Mouse (Mus musculus): ENCODE measurements around the gene Cabp7. TPM values are rescaled to one million over a fixed set of nuclear protein-coding genes. Genes with fewer than 3 reads are reported as not detected.

Cabp7 gene
- polyA plus RNA-seq, 1 experiment: 3.5 TPM

GRCm38 (mm10) chr11:4703688-4704071 lies 42.9 kb downstream of the Cabp7 start:
- no peak for TF ChIP-seq POLR2A (IDR thresholded peaks at IDR 0.05; ENCODE audit: insufficient read depth, low read length)
- TF ChIP-seq EP300 (IDR thresholded peaks at IDR 0.05; ENCODE audit: insufficient read depth, low read depth, low read length): no peak
- no peak for TF ChIP-seq CTCF (IDR thresholded peaks at IDR 0.05; ENCODE audit: low read depth, low read length)
- H3K9ac ChIP-seq (ENCODE audit: low read depth, poor library complexity, severe bottlenecking): peak overlapping the region; percentile 49
- no peaks in the 10 kb centered on the region for H3K27me3 ChIP-seq (ENCODE audit: control insufficient read depth, insufficient read depth, low read length, poor library complexity, severe bottlenecking)
- no peaks in the 10 kb centered on the region for H3K9me3 ChIP-seq (replicated peaks; ENCODE audit: control insufficient read depth, insufficient read depth, low read length, poor library complexity, severe bottlenecking)
- peaks cover 17% of the 10 kb centered on the region for H3K36me3 ChIP-seq (ENCODE audit: control insufficient read depth, insufficient read depth, low read length, poor library complexity, severe bottlenecking)
- H3K27ac ChIP-seq (ENCODE audit: insufficient read depth, low read length): peak overlapping the region; percentile 11; the same call in 1 of the 2 replicates
- H3K4me1 ChIP-seq (ENCODE audit: control insufficient read depth, insufficient read depth, low read length): no peaks in the 10 kb centered on the region
- H3K4me3 ChIP-seq (ENCODE audit: low read depth, low read length): peak overlapping the region; percentile 86

GRCm38 (mm10) chr11:4700726-4701125 lies 45.9 kb downstream of the Cabp7 start:
- no peaks in the 10 kb centered on the region for H3K27me3 ChIP-seq (ENCODE audit: control insufficient read depth, insufficient read depth, low read length, poor library complexity, severe bottlenecking)
- no peaks in the 10 kb centered on the region for H3K9me3 ChIP-seq (replicated peaks; ENCODE audit: control insufficient read depth, insufficient read depth, low read length, poor library complexity, severe bottlenecking)
- H3K4me1 ChIP-seq (ENCODE audit: control insufficient read depth, insufficient read depth, low read length): no peaks in the 10 kb centered on the region
- no peak overlapping the region for H3K4me3 ChIP-seq (ENCODE audit: low read depth, low read length)
- H3K36me3 ChIP-seq (ENCODE audit: control insufficient read depth, insufficient read depth, low read length, poor library complexity, severe bottlenecking): peaks cover 17% of the 10 kb centered on the region
- no peak overlapping the region for H3K27ac ChIP-seq (ENCODE audit: insufficient read depth, low read length)
- no peak for TF ChIP-seq POLR2A (IDR thresholded peaks at IDR 0.05; ENCODE audit: insufficient read depth, low read length)
- TF ChIP-seq CTCF (IDR thresholded peaks at IDR 0.05; ENCODE audit: low read depth, low read length): no peak
- TF ChIP-seq EP300 (IDR thresholded peaks at IDR 0.05; ENCODE audit: insufficient read depth, low read depth, low read length): no peak
- no peak overlapping the region for H3K9ac ChIP-seq (ENCODE audit: low read depth, poor library complexity, severe bottlenecking)

GRCm38 (mm10) chr11:4697043-4697983 lies 49.3 kb downstream of the Cabp7 start:
- H3K36me3 ChIP-seq (ENCODE audit: control insufficient read depth, insufficient read depth, low read length, poor library complexity, severe bottlenecking): peaks cover 16% of the 10 kb centered on the region
- TF ChIP-seq CTCF (IDR thresholded peaks at IDR 0.05; ENCODE audit: low read depth, low read length) (peak; percentile 23), EP300 (IDR thresholded peaks at IDR 0.05; ENCODE audit: insufficient read depth, low read depth, low read length) (no peak)
- H3K27ac ChIP-seq (ENCODE audit: insufficient read depth, low read length): no peak overlapping the region
- no peaks in the 10 kb centered on the region for H3K27me3 ChIP-seq (ENCODE audit: control insufficient read depth, insufficient read depth, low read length, poor library complexity, severe bottlenecking)
- H3K9ac ChIP-seq (ENCODE audit: low read depth, poor library complexity, severe bottlenecking): no peak overlapping the region
- no peaks in the 10 kb centered on the region for H3K9me3 ChIP-seq (replicated peaks; ENCODE audit: control insufficient read depth, insufficient read depth, low read length, poor library complexity, severe bottlenecking)
- no peak overlapping the region for H3K4me3 ChIP-seq (ENCODE audit: low read depth, low read length)
- no peaks in the 10 kb centered on the region for H3K4me1 ChIP-seq (ENCODE audit: control insufficient read depth, insufficient read depth, low read length)

- no peak overlapping the region for H3K4me3 ChIP-seq (ENCODE audit: low read depth, low read length)
- H3K27ac ChIP-seq (ENCODE audit: insufficient read depth, low read length): no peak overlapping the region
- no peaks in the 10 kb centered on the region for H3K27me3 ChIP-seq (ENCODE audit: control insufficient read depth, insufficient read depth, low read length, poor library complexity, severe bottlenecking)
- H3K9ac ChIP-seq (ENCODE audit: low read depth, poor library complexity, severe bottlenecking): no peak overlapping the region
- H3K9me3 ChIP-seq (replicated peaks; ENCODE audit: control insufficient read depth, insufficient read depth, low read length, poor library complexity, severe bottlenecking): no peaks in the 10 kb centered on the region
- TF ChIP-seq POLR2A (IDR thresholded peaks at IDR 0.05; ENCODE audit: insufficient read depth, low read length) (no peak), EP300 (IDR thresholded peaks at IDR 0.05; ENCODE audit: insufficient read depth, low read depth, low read length) (no peak), CTCF (IDR thresholded peaks at IDR 0.05; ENCODE audit: low read depth, low read length) (no peak)
- H3K4me1 ChIP-seq (ENCODE audit: control insufficient read depth, insufficient read depth, low read length): no peaks in the 10 kb centered on the region
- H3K36me3 ChIP-seq (ENCODE audit: control insufficient read depth, insufficient read depth, low read length, poor library complexity, severe bottlenecking): no peaks in the 10 kb centered on the region
These were observed 54.4 kb downstream of the Cabp7 start for GRCm38 (mm10) chr11:4692162-4692561.

- Histone ChIP-seq H3K27ac (ENCODE audit: insufficient read depth, low read length) (peak overlapping the region; percentile 58), H3K27me3 (ENCODE audit: control insufficient read depth, insufficient read depth, low read length, poor library complexity, severe bottlenecking) (no peaks in the 10 kb centered on the region), H3K4me1 (ENCODE audit: control insufficient read depth, insufficient read depth, low read length) (no peaks in the 10 kb centered on the region), H3K4me3 (ENCODE audit: low read depth, low read length) (no peak overlapping the region), H3K9ac (ENCODE audit: low read depth, poor library complexity, severe bottlenecking) (peak overlapping the region; percentile 20; the same call in 1 of the 2 replicates), H3K9me3 (replicated peaks; ENCODE audit: control insufficient read depth, insufficient read depth, low read length, poor library complexity, severe bottlenecking) (no peaks in the 10 kb centered on the region), H3K36me3 (ENCODE audit: control insufficient read depth, insufficient read depth, low read length, poor library complexity, severe bottlenecking) (no peaks in the 10 kb centered on the region)
- TF ChIP-seq CTCF (IDR thresholded peaks at IDR 0.05; ENCODE audit: low read depth, low read length): no peak
- no peak for TF ChIP-seq EP300 (IDR thresholded peaks at IDR 0.05; ENCODE audit: insufficient read depth, low read depth, low read length)
- TF ChIP-seq POLR2A (IDR thresholded peaks at IDR 0.05; ENCODE audit: insufficient read depth, low read length): no peak
These were observed 55.4 kb downstream of the Cabp7 start for GRCm38 (mm10) chr11:4691213-4691612.

- H3K9ac ChIP-seq (ENCODE audit: low read depth, poor library complexity, severe bottlenecking): peak overlapping the region; percentile 20; the same call in 1 of the 2 replicates
- peak overlapping the region; percentile 58 for H3K27ac ChIP-seq (ENCODE audit: insufficient read depth, low read length)
These were observed 56.2 kb downstream of the Cabp7 start for GRCm38 (mm10) chr11:4690353-4690752.

More at GRCm38 (mm10) chr11:4690353-4690752, 56.2 kb downstream of the Cabp7 start:
- Histone ChIP-seq H3K27me3 (ENCODE audit: control insufficient read depth, insufficient read depth, low read length, poor library complexity, severe bottlenecking) (no peaks in the 10 kb centered on the region), H3K4me3 (ENCODE audit: low read depth, low read length) (no peak overlapping the region), H3K9me3 (replicated peaks; ENCODE audit: control insufficient read depth, insufficient read depth, low read length, poor library complexity, severe bottlenecking) (no peaks in the 10 kb centered on the region), H3K36me3 (ENCODE audit: control insufficient read depth, insufficient read depth, low read length, poor library complexity, severe bottlenecking) (no peaks in the 10 kb centered on the region), H3K4me1 (ENCODE audit: control insufficient read depth, insufficient read depth, low read length) (no peaks in the 10 kb centered on the region)
- TF ChIP-seq POLR2A (IDR thresholded peaks at IDR 0.05; ENCODE audit: insufficient read depth, low read length) (peak; percentile 13), EP300 (IDR thresholded peaks at IDR 0.05; ENCODE audit: insufficient read depth, low read depth, low read length) (no peak), CTCF (IDR thresholded peaks at IDR 0.05; ENCODE audit: low read depth, low read length) (no peak)

Measured in ES-Bruce4 (cell line).